Mouse (Mus musculus) bone marrow macrophage, adult 2 months (primary cell): Measurements from ENCODE around the gene Slc22a23.

Source experiments
- CTCF ChIP-seq: IDR thresholded peaks from 2 replicates; pipeline ENCODE4 v1.5.1; 2012; ENCODE audit warnings: low read depth, mild to moderate bottlenecking, low read length, moderate library complexity
- POLR2A ChIP-seq: IDR thresholded peaks from 2 replicates; pipeline ENCODE4 v1.6.1; 2012; ENCODE audit warnings: mild to moderate bottlenecking, low read depth, low read length, borderline replicate concordance

DNA sequence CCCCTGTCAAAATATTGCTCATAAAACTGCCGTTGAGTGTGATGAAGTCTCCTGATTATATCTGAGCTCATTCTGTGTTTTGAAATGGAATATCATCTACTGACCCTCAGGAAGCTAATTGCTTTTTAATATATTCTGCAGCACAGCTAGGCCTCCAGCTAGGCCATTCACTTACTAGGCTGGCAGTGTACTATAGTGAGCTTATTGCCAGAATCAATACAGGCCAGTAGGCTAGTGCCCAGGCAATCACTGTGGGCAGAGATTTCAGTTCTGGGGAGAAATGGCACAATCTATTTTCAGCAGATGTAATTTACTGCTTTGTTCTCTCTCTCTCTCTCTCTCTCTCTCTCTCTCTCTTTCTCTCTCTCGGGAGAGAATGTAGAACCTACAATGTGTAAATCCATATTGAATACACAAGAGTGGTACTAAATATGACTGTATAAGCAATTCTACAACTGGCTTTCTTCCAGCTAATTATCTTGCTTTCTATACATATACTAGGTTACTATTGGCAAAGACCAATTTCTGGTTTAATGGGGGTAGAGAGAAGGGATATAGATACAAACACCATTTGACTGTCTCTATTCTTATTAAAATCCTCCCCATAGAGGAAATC lies 75.5 kb downstream of the Slc22a23 start:
- TF ChIP-seq CTCF (no peak), POLR2A (no peak)
